Mouse (Mus musculus) limb, embryonic 14.5 days (tissue): ENCODE measurements at regions not wholly inside any gene's neighbourhood (a gene's known extent, or its start where the extent isn't known, plus 50 kb on each side); places are given as distances from the start of the nearest gene placed in this dataset.

Experiments used
- ATAC-seq: fragments of 200-750 bp; cut with Nextera tagmentation; 2 replicates; pipeline ENCODE4 v1.8.0; 2017; ENCODE audit warnings: low read depth, moderate number of reproducible peaks, moderate TSS enrichment; ENCODE audit not compliant: low FRiP score
- DNase-seq: peaks from one replicate; pipeline ENCODE4 v3.0.0-alpha.2; 2015; ENCODE audit warnings: low spot score
- H3K27ac ChIP-seq: fragments of 300-500 bp; sonication (generic); replicated peaks from 2 replicates; pipeline ENCODE4 v1.5.1; 2014; ENCODE audit warnings: low read depth, mild to moderate bottlenecking, low read length, moderate library complexity, mixed read lengths
- H3K27me3 ChIP-seq: fragments of 300-500 bp; sonication (generic); 2 replicates; pipeline ENCODE4 v1.6.1; 2014; ENCODE audit warnings: low read length, mixed read lengths; ENCODE audit not compliant: control insufficient read depth, insufficient read depth
- H3K36me3 ChIP-seq: fragments of 300-500 bp; sonication (generic); 2 replicates; pipeline ENCODE4 v1.6.1; 2014; ENCODE audit warnings: mild to moderate bottlenecking, low read length, moderate library complexity, mixed read lengths; ENCODE audit not compliant: control insufficient read depth, insufficient read depth
- H3K4me1 ChIP-seq: fragments of 300-500 bp; sonication (generic); 2 replicates; pipeline ENCODE4 v1.6.1; 2014; ENCODE audit warnings: antibody characterized with exemption, low read length, mixed read lengths; ENCODE audit not compliant: control insufficient read depth, insufficient read depth
- H3K4me2 ChIP-seq: fragments of 300-500 bp; sonication (generic); replicated peaks from 2 replicates; pipeline ENCODE4 v1.6.1; 2014; ENCODE audit warnings: low read depth, mild to moderate bottlenecking, low read length, moderate library complexity; ENCODE audit not compliant: severe bottlenecking
- H3K4me3 ChIP-seq: fragments of 300-500 bp; sonication (generic); replicated peaks from 2 replicates; pipeline ENCODE4 v1.5.1; 2014; ENCODE audit warnings: low read length
- H3K9ac ChIP-seq: fragments of 300-500 bp; sonication (generic); 2 replicates; pipeline ENCODE4 v1.6.1; 2014; ENCODE audit warnings: mild to moderate bottlenecking, low read depth, low read length, moderate library complexity; ENCODE audit not compliant: severe bottlenecking
- H3K9me3 ChIP-seq: fragments of 300-500 bp; sonication (generic); 2 replicates; pipeline ENCODE4 v1.6.1; 2016; ENCODE audit warnings: low read length; ENCODE audit not compliant: control insufficient read depth
- POLR2A ChIP-seq: fragments of 200-500 bp; IDR thresholded peaks from 2 replicates; pipeline ENCODE4 v1.8.0; 2012; ENCODE audit warnings: inconsistent platforms, mild to moderate bottlenecking, moderate library complexity, borderline replicate concordance; ENCODE audit not compliant: insufficient read depth, insufficient read length; ENCODE audit errors: extremely low read depth
- WGBS: fragments of 180-500 bp; shearing (Covaris S2); extraction: QIAGEN DNeasy Blood & Tissue Kit; methylation state at CpG from one replicate; pipeline ENCODE4 v1.1.7; 2014; 5-methylcytosine and 5-hydroxymethylcytosine counted together

GRCm38 (mm10) chr12:69002106-69002505 lies 156.9 kb downstream of the Rps29 start:
- Histone ChIP-seq H3K36me3 (no peaks in the 10 kb centered on the region), H3K4me2 (no peak overlapping the region), H3K9ac (no peak overlapping the region), H3K27me3 (no peaks in the 10 kb centered on the region), H3K9me3 (no peaks in the 10 kb centered on the region), H3K4me3 (no peak overlapping the region), H3K27ac (no peak overlapping the region), H3K4me1 (no peaks in the 10 kb centered on the region)
- DNase-seq, result no peak
- no peak for ATAC-seq
- no peak for TF ChIP-seq POLR2A
- WGBS, result 86% methylated on average over 5 of the region's 5 CpGs

- 64% methylated on average over 6 of the region's 6 CpGs for WGBS
- no peak overlapping the region for H3K27ac ChIP-seq
- no peak overlapping the region for H3K9ac ChIP-seq
- H3K4me3 ChIP-seq, result no peak overlapping the region
- DNase-seq (no peak), ATAC-seq (no peak)
- no peaks in the 10 kb centered on the region for H3K9me3 ChIP-seq
- no peaks in the 10 kb centered on the region for H3K36me3 ChIP-seq
- no peak overlapping the region for H3K4me2 ChIP-seq
- H3K4me1 ChIP-seq, result no peaks in the 10 kb centered on the region
- no peaks in the 10 kb centered on the region for H3K27me3 ChIP-seq
- TF ChIP-seq POLR2A, result no peak
These were observed 161.7 kb downstream of the Rps29 start for GRCm38 (mm10) chr12:68997259-68997658.

- Histone ChIP-seq H3K36me3 (no peaks in the 10 kb centered on the region), H3K4me3 (no peak overlapping the region), H3K27ac (no peak overlapping the region), H3K4me2 (no peak overlapping the region), H3K9me3 (no peaks in the 10 kb centered on the region), H3K4me1 (no peaks in the 10 kb centered on the region), H3K9ac (no peak overlapping the region), H3K27me3 (no peaks in the 10 kb centered on the region)
- ATAC-seq (no peak), DNase-seq (no peak)
- WGBS, result 59% methylated on average over 12 of the region's 12 CpGs
- no peak for TF ChIP-seq POLR2A
These were observed 162.2 kb downstream of the Rps29 start for GRCm38 (mm10) chr12:68996740-68997139.

DNA sequence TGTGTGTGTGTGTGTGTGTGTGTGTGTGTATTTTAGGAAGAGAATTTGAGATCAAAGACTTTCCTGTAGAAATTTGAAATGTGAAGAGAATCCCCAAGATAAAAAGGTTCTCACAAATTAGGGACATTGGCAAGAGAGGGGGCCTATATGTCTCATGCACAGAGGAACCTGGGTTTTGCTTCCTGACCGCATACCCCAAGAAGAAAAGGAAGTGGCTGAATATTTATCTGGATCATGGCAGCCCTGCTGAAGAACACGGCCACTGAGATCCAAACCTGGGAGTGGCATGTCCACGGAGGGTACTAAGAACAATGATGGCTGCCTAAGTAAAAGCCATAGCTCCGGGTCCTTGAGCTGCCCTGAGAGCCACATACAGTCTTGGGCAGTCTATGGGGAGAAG lies 178.3 kb downstream of the Rps29 start:
- ATAC-seq (no peak), DNase-seq (no peak)
- Histone ChIP-seq H3K27me3 (no peaks in the 10 kb centered on the region), H3K27ac (no peak overlapping the region), H3K36me3 (no peaks in the 10 kb centered on the region), H3K4me1 (no peaks in the 10 kb centered on the region), H3K4me3 (no peak overlapping the region), H3K4me2 (no peak overlapping the region), H3K9ac (no peak overlapping the region), H3K9me3 (no peaks in the 10 kb centered on the region)
- TF ChIP-seq POLR2A, result no peak
- WGBS, result 88% methylated on average over 4 of the region's 4 CpGs

- ATAC-seq, result no peak
- WGBS, result 62% methylated on average over 4 of the region's 4 CpGs
These were observed 178.8 kb downstream of the Rps29 start for GRCm38 (mm10) chr12:68980173-68980572.

GRCm38 (mm10) chr12:68979232-68979631 lies 179.8 kb downstream of the Rps29 start:
- no peaks in the 10 kb centered on the region for H3K27me3 ChIP-seq
- H3K4me1 ChIP-seq, result no peaks in the 10 kb centered on the region
- no peak for DNase-seq
- TF ChIP-seq POLR2A, result no peak
- no peak for ATAC-seq
- no peak overlapping the region for H3K4me3 ChIP-seq
- H3K9ac ChIP-seq, result no peak overlapping the region
- no peaks in the 10 kb centered on the region for H3K9me3 ChIP-seq
- H3K4me2 ChIP-seq, result no peak overlapping the region
- 83% methylated on average over 3 of the region's 3 CpGs for WGBS
- H3K27ac ChIP-seq, result no peak overlapping the region
- no peaks in the 10 kb centered on the region for H3K36me3 ChIP-seq

More at GRCm38 (mm10) chr12:68980173-68980572, 178.8 kb downstream of the Rps29 start:
- Histone ChIP-seq H3K4me1 (no peaks in the 10 kb centered on the region), H3K9ac (no peak overlapping the region), H3K36me3 (no peaks in the 10 kb centered on the region), H3K27ac (no peak overlapping the region), H3K4me2 (no peak overlapping the region), H3K27me3 (no peaks in the 10 kb centered on the region), H3K9me3 (no peaks in the 10 kb centered on the region), H3K4me3 (no peak overlapping the region)
- no peak for TF ChIP-seq POLR2A
- DNase-seq, result no peak
